Mouse (Mus musculus) limb, embryonic 14.5 days (tissue): ENCODE data around the gene Scd3. TPM values are rescaled to one million over a fixed set of nuclear protein-coding genes. Genes with fewer than 3 reads are reported as not detected.

Experiments used
- ATAC-seq: fragments of 200-750 bp; cut with Nextera tagmentation; 2 replicates; pipeline ENCODE4 v1.8.0; 2017; ENCODE audit warnings: low read depth, moderate number of reproducible peaks, moderate TSS enrichment; ENCODE audit not compliant: low FRiP score
- DNase-seq: peaks from one replicate; pipeline ENCODE4 v3.0.0-alpha.2; 2015; ENCODE audit warnings: low spot score
- H3K27ac ChIP-seq: fragments of 300-500 bp; sonication (generic); replicated peaks from 2 replicates; pipeline ENCODE4 v1.5.1; 2014; ENCODE audit warnings: low read depth, mild to moderate bottlenecking, low read length, moderate library complexity, mixed read lengths
- H3K27me3 ChIP-seq: fragments of 300-500 bp; sonication (generic); 2 replicates; pipeline ENCODE4 v1.6.1; 2014; ENCODE audit warnings: low read length, mixed read lengths; ENCODE audit not compliant: control insufficient read depth, insufficient read depth
- H3K36me3 ChIP-seq: fragments of 300-500 bp; sonication (generic); 2 replicates; pipeline ENCODE4 v1.6.1; 2014; ENCODE audit warnings: mild to moderate bottlenecking, low read length, moderate library complexity, mixed read lengths; ENCODE audit not compliant: control insufficient read depth, insufficient read depth
- H3K4me1 ChIP-seq: fragments of 300-500 bp; sonication (generic); 2 replicates; pipeline ENCODE4 v1.6.1; 2014; ENCODE audit warnings: antibody characterized with exemption, low read length, mixed read lengths; ENCODE audit not compliant: control insufficient read depth, insufficient read depth
- H3K4me2 ChIP-seq: fragments of 300-500 bp; sonication (generic); replicated peaks from 2 replicates; pipeline ENCODE4 v1.6.1; 2014; ENCODE audit warnings: low read depth, mild to moderate bottlenecking, low read length, moderate library complexity; ENCODE audit not compliant: severe bottlenecking
- H3K4me3 ChIP-seq: fragments of 300-500 bp; sonication (generic); replicated peaks from 2 replicates; pipeline ENCODE4 v1.5.1; 2014; ENCODE audit warnings: low read length
- H3K9ac ChIP-seq: fragments of 300-500 bp; sonication (generic); 2 replicates; pipeline ENCODE4 v1.6.1; 2014; ENCODE audit warnings: mild to moderate bottlenecking, low read depth, low read length, moderate library complexity; ENCODE audit not compliant: severe bottlenecking
- H3K9me3 ChIP-seq: fragments of 300-500 bp; sonication (generic); 2 replicates; pipeline ENCODE4 v1.6.1; 2016; ENCODE audit warnings: low read length; ENCODE audit not compliant: control insufficient read depth
- POLR2A ChIP-seq: fragments of 200-500 bp; IDR thresholded peaks from 2 replicates; pipeline ENCODE4 v1.8.0; 2012; ENCODE audit warnings: inconsistent platforms, mild to moderate bottlenecking, moderate library complexity, borderline replicate concordance; ENCODE audit not compliant: insufficient read depth, insufficient read length; ENCODE audit errors: extremely low read depth
- WGBS: fragments of 180-500 bp; shearing (Covaris S2); extraction: QIAGEN DNeasy Blood & Tissue Kit; methylation state at CpG from one replicate; pipeline ENCODE4 v1.1.7; 2014; 5-methylcytosine and 5-hydroxymethylcytosine counted together
- polyA plus RNA-seq, 2 experiments: library from polyadenylated mRNA; depleted of rRNA in 1 of 2; stranded (reverse) in 1 of 2; unstranded in 1 of 2; fragments of >200 nt; fragmentation: Nextera tagmentation in 1 of 2; extraction: Ambion mirVana in 1 of 2; gene quantifications; 2 replicates each; pipeline versions ENCODE4 v1.2.1 to v1.2.3; 2012 to 2014

Scd3 gene
- polyA plus RNA-seq, 2 experiments, result 0.21 TPM; not detected in 1

DNA sequence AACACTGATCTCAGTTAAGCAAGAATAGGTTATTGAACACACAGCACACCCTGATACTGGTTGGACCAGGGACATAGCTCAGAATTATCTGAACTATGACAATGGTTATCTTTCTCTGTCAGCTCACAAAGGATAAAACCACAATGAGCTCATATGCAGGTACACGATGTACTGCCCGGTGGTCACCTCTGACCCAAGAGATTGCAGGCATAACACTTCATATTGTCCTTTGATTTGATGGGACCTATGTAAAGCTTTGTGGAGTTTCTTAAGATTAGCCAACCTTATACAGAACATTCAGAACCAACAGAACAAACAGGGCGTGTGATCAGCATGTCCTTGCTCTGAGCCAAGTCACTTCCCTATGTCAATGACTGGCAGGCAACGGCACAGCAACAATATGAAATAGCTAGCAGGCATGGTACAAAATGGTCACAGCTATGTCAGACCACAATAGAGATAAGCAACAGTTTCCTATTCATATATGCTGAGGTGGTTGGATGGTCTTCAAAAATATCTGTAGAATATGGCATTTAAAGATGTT is 28.6 kb downstream of the Scd3 start:
- H3K27me3 ChIP-seq, result no peaks in the 10 kb centered on the region
- no peak overlapping the region for H3K9ac ChIP-seq
- no peak overlapping the region for H3K4me3 ChIP-seq
- H3K9me3 ChIP-seq, result no peaks in the 10 kb centered on the region
- H3K36me3 ChIP-seq, result no peaks in the 10 kb centered on the region
- DNase-seq (no peak), ATAC-seq (no peak)
- H3K27ac ChIP-seq, result no peak overlapping the region
- no peak overlapping the region for H3K4me2 ChIP-seq
- no peaks in the 10 kb centered on the region for H3K4me1 ChIP-seq
- TF ChIP-seq POLR2A, result no peak
- 86% methylated on average over 4 of the region's 4 CpGs for WGBS

DNA sequence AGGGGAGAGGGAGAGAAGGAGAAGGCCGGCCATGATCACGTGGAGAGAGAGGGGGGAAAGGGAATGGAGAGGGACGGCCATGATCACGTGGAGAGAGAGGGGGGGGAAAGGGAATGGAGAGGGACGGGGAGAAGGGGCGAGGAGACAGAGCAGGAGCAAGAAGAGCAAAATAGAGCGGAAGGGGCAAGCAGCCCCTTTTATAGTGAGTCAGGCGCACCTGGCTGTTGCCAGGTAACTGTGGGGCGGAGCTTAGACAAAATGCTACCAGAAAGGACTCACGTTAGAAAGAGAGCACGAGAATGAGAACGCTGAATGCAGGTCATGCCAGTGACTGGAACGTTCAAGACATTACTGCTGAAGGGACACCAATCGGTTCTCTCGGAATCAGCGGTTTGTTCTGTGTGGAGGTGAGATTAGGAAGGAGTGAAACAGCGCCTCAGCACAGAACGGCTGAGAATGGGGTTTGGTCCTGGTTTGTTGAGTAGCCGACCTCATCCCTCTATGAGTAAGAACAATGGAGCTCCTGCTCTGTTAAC is 34.5 kb downstream of the Scd3 start:
- 17% methylated on average over 19 of the region's 19 CpGs for WGBS
- Histone ChIP-seq H3K4me3 (peak overlapping the region; percentile 11; the same call in 1 of the 2 replicates), H3K4me1 (no peaks in the 10 kb centered on the region), H3K9ac (no peak overlapping the region), H3K27ac (no peak overlapping the region), H3K9me3 (no peaks in the 10 kb centered on the region), H3K36me3 (no peaks in the 10 kb centered on the region), H3K4me2 (peak overlapping the region; percentile 38), H3K27me3 (no peaks in the 10 kb centered on the region)
- no peak for TF ChIP-seq POLR2A
- ATAC-seq, result no peak
- DNase-seq, result no peak

DNA sequence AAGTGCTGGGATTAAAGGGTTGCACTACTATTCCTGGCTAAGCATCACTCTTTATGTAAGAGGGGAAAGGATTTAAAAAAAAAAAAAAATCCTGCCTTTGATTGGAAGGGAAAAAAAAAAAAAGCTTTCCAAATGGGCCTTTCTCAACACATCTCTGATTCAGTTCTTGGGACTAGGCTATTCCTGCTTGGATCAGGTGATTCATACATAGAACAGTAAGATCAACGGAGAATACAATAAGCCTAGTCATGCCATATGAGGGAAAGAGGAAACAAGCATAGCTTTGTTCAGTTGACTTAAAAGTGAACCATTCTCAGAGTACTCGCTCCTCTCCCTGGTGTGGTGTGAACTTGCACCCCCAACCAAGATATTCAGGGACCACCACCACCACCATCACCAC is 35.8 kb downstream of the Scd3 start:
- Histone ChIP-seq H3K4me1 (no peaks in the 10 kb centered on the region), H3K4me3 (no peak overlapping the region), H3K27ac (no peak overlapping the region), H3K36me3 (no peaks in the 10 kb centered on the region), H3K27me3 (no peaks in the 10 kb centered on the region), H3K9me3 (no peaks in the 10 kb centered on the region), H3K4me2 (no peak overlapping the region), H3K9ac (no peak overlapping the region)
- DNase-seq (no peak), ATAC-seq (no peak)
- no peak for TF ChIP-seq POLR2A
- WGBS, result 76% methylated on average over 2 of the region's 2 CpGs

DNA sequence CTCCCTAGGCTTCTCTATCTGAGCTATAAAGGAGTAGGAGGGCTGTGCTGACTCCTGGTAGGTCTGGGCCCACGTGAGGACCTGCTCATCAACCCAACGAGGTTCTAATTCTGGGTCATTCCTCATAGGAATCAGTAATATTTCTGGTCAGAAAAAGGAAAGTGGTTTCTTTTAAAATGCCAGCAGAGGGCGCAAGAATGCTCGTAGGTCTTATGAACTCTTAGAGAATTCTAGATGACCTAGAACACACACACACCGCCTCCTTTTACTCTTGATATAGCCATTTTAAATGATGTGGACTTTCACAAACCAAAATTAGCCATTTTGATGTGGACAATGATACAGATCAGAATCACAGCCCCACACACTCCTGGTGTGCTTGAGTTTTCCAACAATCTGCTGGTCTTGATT is 42.7 kb downstream of the Scd3 start:
- no peaks in the 10 kb centered on the region for H3K36me3 ChIP-seq
- H3K4me3 ChIP-seq, result no peak overlapping the region
- no peak overlapping the region for H3K27ac ChIP-seq
- peaks cover 20% of the 10 kb centered on the region for H3K4me1 ChIP-seq
- TF ChIP-seq POLR2A, result no peak
- ATAC-seq (no peak), DNase-seq (peak; percentile 93)
- H3K27me3 ChIP-seq, result no peaks in the 10 kb centered on the region
- H3K4me2 ChIP-seq, result peak overlapping the region; percentile 8; the same call in 1 of the 2 replicates
- H3K9me3 ChIP-seq, result no peaks in the 10 kb centered on the region
- WGBS, result 0% methylated on average over 5 of the region's 5 CpGs
- H3K9ac ChIP-seq, result no peak overlapping the region

DNA sequence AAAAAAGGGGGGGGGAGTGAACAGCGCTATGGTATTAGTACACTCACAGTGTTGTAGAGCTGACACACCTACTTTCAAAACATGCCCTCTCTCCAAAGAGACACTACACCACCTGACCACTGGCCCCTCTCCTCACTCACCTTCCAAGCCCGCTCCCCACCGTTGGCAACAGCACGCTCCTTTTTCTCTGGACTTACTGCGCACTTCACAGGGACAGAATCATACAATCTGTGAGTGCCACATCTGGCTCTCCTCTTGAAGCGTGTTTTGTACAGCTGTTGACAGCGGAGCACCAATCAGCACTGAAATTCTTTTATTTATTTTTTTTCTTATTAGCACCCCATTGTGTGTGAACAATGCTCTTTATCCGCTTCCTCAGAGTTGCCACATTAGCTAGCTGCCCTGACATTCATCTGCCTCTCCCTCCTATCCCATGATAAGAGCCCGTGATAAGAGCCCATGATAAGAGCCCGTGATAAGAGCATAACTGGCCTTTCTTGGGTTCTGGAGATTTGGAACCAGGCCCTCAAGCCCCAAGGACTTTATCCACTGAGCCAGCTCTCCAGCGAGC is 43.4 kb downstream of the Scd3 start:
- no peak for TF ChIP-seq POLR2A
- Histone ChIP-seq H3K4me1 (peaks cover 20% of the 10 kb centered on the region), H3K4me2 (peak overlapping the region; percentile 8; the same call in 1 of the 2 replicates), H3K4me3 (no peak overlapping the region; the same call in 1 of the 2 replicates), H3K9me3 (no peaks in the 10 kb centered on the region), H3K27me3 (no peaks in the 10 kb centered on the region), H3K9ac (no peak overlapping the region), H3K27ac (no peak overlapping the region), H3K36me3 (no peaks in the 10 kb centered on the region)
- DNase-seq (no peak), ATAC-seq (no peak)
- 55% methylated on average over 11 of the region's 11 CpGs for WGBS
